Mouse (Mus musculus) gonadal fat pad, adult 2 months (tissue): ENCODE data around the gene Gripap1. TPM values are rescaled to one million over a fixed set of nuclear protein-coding genes. Genes with fewer than 3 reads are reported as not detected.

ENCODE experiments used
- DNase-seq: peaks from one replicate; pipeline ENCODE4 v3.0.0-alpha.2; 2012; ENCODE audit warnings: low read depth
- polyA plus RNA-seq: library from polyadenylated mRNA; depleted of rRNA; stranded (reverse); fragments of >200 nt; gene quantifications from 2 replicates; pipeline ENCODE4 v1.2.3, GENCODE M21; 2012; rRNA removed

Gripap1 gene
- polyA plus RNA-seq, 1 experiment, result 29.8 TPM

DNA sequence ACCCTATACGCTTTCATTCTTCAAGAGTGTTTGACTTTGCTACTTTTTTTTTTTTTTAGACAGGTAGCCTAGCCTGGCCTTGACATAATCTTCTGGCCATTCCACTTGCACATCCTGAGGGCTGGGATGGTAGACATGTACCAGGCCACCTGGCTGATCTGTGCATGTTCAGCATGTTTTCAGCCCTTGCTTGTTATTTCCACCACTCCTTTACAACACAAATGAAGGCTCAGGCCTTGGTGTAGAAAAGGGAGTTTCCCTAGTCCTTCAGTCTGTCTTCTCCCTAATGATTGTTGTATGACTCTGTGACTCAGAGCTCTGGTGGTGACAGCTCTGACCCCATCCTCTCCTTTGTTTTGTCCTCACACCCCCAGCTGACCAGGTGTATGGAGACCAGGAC lies 77.6 kb downstream of the Gripap1 start:
- DNase-seq, result no peak

DNA sequence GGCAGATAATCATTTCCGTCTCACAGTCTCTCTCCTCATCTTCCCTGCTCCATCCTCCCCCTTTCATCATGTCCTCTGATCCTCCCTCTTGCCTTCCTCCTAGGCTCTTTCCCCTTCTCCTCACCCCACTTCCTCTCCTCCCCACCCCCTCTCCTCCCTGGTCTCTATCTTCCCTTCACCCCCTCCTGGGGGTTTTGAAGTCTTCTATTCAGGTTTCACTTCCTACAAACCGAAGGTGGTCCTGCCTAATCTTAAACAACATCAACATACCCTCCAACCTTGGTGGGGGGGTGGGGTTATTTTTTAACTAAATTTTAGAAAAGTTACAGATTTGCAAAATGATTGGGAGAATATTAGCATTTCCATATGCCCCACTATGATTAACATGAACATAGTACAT lies 78.9 kb downstream of the Gripap1 start:
- no peak for DNase-seq

- no peak for DNase-seq
Observed at GRCm38 (mm10) chrX:7869826-7870225, 80.3 kb downstream of the Gripap1 start.

Other genes starting within 250 kb of the Gripap1 start
- 0.11 and 0.18 TPM in 2 replicates for gene Foxp3, start 216.1 kb upstream of the Gripap1 start, polyA plus RNA-seq
- 2.0 and 2.1 TPM in 2 replicates for gene Ppp1r3f, start 215.5 kb upstream of the Gripap1 start, polyA plus RNA-seq
- 12.8 and 15.2 TPM in 2 replicates for gene Ccdc22, start 184.2 kb upstream of the Gripap1 start, polyA plus RNA-seq
- 0.05 and 0.08 TPM in 2 replicates for gene Cacna1f, start 182.7 kb upstream of the Gripap1 start, polyA plus RNA-seq
- gene Syp, start 151.3 kb upstream of the Gripap1 start, polyA plus RNA-seq, result 4.7 and 13.6 TPM in 2 replicates
- gene Prickle3, start 132.5 kb upstream of the Gripap1 start, polyA plus RNA-seq, result 21.3 and 23.1 TPM in 2 replicates
- 425 and 457 TPM in 2 replicates for gene Plp2, start 118.4 kb upstream of the Gripap1 start, polyA plus RNA-seq
- 3.6 and 5.5 TPM in 2 replicates for gene Magix, start 108.5 kb upstream of the Gripap1 start, polyA plus RNA-seq
- 10.3 and 10.4 TPM in 2 replicates for gene Gpkow, start 92.6 kb upstream of the Gripap1 start, polyA plus RNA-seq
- gene Wdr45, start 75.4 kb upstream of the Gripap1 start, polyA plus RNA-seq, result 75.7 and 96.4 TPM in 2 replicates
- gene Gm45208, start 67.5 kb upstream of the Gripap1 start, polyA plus RNA-seq, result 0.32 TPM in 1 of 2 replicates, not detected in the other
- gene Praf2, start 61.3 kb upstream of the Gripap1 start, polyA plus RNA-seq, result 20.9 TPM in 2 replicates
- 16.7 and 23.1 TPM in 2 replicates for gene Ccdc120, start 38.9 kb upstream of the Gripap1 start, polyA plus RNA-seq
- gene Tfe3, start 27.2 kb upstream of the Gripap1 start, polyA plus RNA-seq, result 38.8 and 54.6 TPM in 2 replicates
- 9.9 and 10.7 TPM in 2 replicates for gene Kcnd1, start 32.5 kb downstream of the Gripap1 start, polyA plus RNA-seq
- gene Otud5, start 51.6 kb downstream of the Gripap1 start, polyA plus RNA-seq, result 24.3 and 44.1 TPM in 2 replicates
- gene Pim2, start 88.5 kb downstream of the Gripap1 start, polyA plus RNA-seq, result 18.2 and 21.4 TPM in 2 replicates
- 69.7 and 86.0 TPM in 2 replicates for gene Slc35a2, start 94.3 kb downstream of the Gripap1 start, polyA plus RNA-seq
- gene Pqbp1, start 109.5 kb downstream of the Gripap1 start, polyA plus RNA-seq, result 49.8 and 52.7 TPM in 2 replicates
- gene Timm17b, start 109.6 kb downstream of the Gripap1 start, polyA plus RNA-seq, result 32.4 and 38.3 TPM in 2 replicates
- gene Gm10491, start 118.1 kb downstream of the Gripap1 start, polyA plus RNA-seq, result not detected in 2 replicates
- not detected in 2 replicates for gene Gm10490, start 119.8 kb downstream of the Gripap1 start, polyA plus RNA-seq
- gene Pcsk1n, start 130.1 kb downstream of the Gripap1 start, polyA plus RNA-seq, result 0.97 and 1.3 TPM in 2 replicates
- 0.16 TPM in 1 of 2 replicates, not detected in the other for gene Eras, start 138.8 kb downstream of the Gripap1 start, polyA plus RNA-seq
- 179 and 264 TPM in 2 replicates for gene Hdac6, start 158.1 kb downstream of the Gripap1 start, polyA plus RNA-seq
- gene Gata1, start 188.3 kb downstream of the Gripap1 start, polyA plus RNA-seq, result 0.13 and 0.16 TPM in 2 replicates
- gene Glod5, start 228.7 kb downstream of the Gripap1 start, polyA plus RNA-seq, result 0.22 and 0.31 TPM in 2 replicates